Mouse (Mus musculus) lung, adult 2 months (tissue): ENCODE measurements at regions not wholly inside any gene's neighbourhood (a gene's known extent, or its start where the extent isn't known, plus 50 kb on each side); places are given as distances from the start of the nearest gene placed in this dataset.

ENCODE experiments used
- CTCF ChIP-seq: fragments of 200-500 bp; IDR thresholded peaks from 2 replicates; pipeline ENCODE4 v1.5.1; 2011; ENCODE audit warnings: mild to moderate bottlenecking, low read length, control low read depth; ENCODE audit not compliant: insufficient read depth
- POLR2A ChIP-seq: fragments of 200-500 bp; IDR thresholded peaks from 2 replicates; pipeline ENCODE4 v1.6.1; 2011; ENCODE audit warnings: low read depth, mild to moderate bottlenecking, control low read depth, low read length, borderline replicate concordance; ENCODE audit errors: extremely low read depth

DNA sequence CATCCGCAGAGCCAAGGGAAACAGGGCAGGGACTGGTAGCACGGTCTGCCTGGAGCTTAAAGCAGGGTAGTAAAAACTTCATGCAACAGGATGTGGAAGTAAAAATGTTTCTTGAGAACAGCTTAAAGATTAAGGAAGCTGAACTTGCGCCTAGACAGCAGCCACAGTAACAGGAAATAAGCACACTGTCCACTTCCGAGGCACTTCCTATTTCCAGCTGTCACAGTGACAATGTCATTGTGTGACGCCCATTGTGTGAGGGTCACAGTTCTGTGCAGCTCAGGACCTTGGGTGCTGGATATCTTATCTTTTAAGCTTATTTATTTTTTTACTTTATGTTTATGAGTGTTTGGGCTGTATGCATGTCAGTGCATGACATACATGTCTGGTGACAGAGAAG is 147.7 kb upstream of the Ubl3 start:
- TF ChIP-seq CTCF (no peak), POLR2A (no peak)
